Mouse (Mus musculus) stomach, postnatal 0 days (tissue): Measurements from ENCODE around the gene Abcb9.

Source experiments
- CTCF ChIP-seq: IDR thresholded peaks from 2 replicates; pipeline ENCODE4 v1.5.1; 2016; ENCODE audit warnings: antibody characterized with exemption, low read depth, mild to moderate bottlenecking, moderate library complexity
- EP300 ChIP-seq: optimal IDR thresholded peaks from 2 replicates; pipeline ENCODE3; 2016; ENCODE audit warnings: antibody characterized with exemption

GRCm38 (mm10) chr5:124111742-124112497 is 16.3 kb upstream of the Abcb9 start, which contains the start of gene Ogfod2:
- TF ChIP-seq EP300 (no peak), CTCF (peak; percentile 73)
